Mouse (Mus musculus): ENCODE results near the gene Fig4. TPM values are rescaled to one million over a fixed set of nuclear protein-coding genes. Genes with fewer than 3 reads are reported as not detected.

Gene Fig4
- polyA plus RNA-seq, 1 experiment from 2014 or later = 14.5 TPM

- DNase-seq (ENCODE audit: low spot score) = no peak
These were observed 98.9 kb downstream of the Fig4 start for GRCm38 (mm10) chr10:41204191-41204590.

GRCm38 (mm10) chr10:41198719-41199118, 104.3 kb downstream of the Fig4 start:
- no peaks in the 10 kb centered on the region for H3K27me3 ChIP-seq (replicated peaks; ENCODE audit: low read depth, poor library complexity, severe bottlenecking)
- 66% methylated on average over 6 of the region's 6 CpGs for WGBS
- no peak for DNase-seq (ENCODE audit: low spot score)
- H3K4me1 ChIP-seq = no peaks in the 10 kb centered on the region
- no peaks in the 10 kb centered on the region for H3K36me3 ChIP-seq (replicated peaks)
- H3K27ac ChIP-seq (replicated peaks) = no peak overlapping the region
- H3K9me3 ChIP-seq = no peaks in the 10 kb centered on the region
- H3K4me3 ChIP-seq = no peak overlapping the region

More at GRCm38 (mm10) chr10:41204191-41204590, 98.9 kb downstream of the Fig4 start:
- Histone ChIP-seq H3K27ac (replicated peaks) (0 out of 2 replicates have a peak overlapping the region, but pooled peaks have one; percentile 5), H3K36me3 (replicated peaks) (no peaks in the 10 kb centered on the region), H3K4me3 (no peak overlapping the region), H3K27me3 (replicated peaks; ENCODE audit: low read depth, poor library complexity, severe bottlenecking) (no peaks in the 10 kb centered on the region), H3K4me1 (no peaks in the 10 kb centered on the region), H3K9me3 (no peaks in the 10 kb centered on the region)
- 68% methylated on average over 5 of the region's 5 CpGs for WGBS

GRCm38 (mm10) chr10:41197788-41198187, 105.3 kb downstream of the Fig4 start:
- H3K36me3 ChIP-seq (replicated peaks) = no peaks in the 10 kb centered on the region
- no peaks in the 10 kb centered on the region for H3K4me1 ChIP-seq
- H3K27ac ChIP-seq (replicated peaks) = no peak overlapping the region
- DNase-seq (ENCODE audit: low spot score) = no peak
- no peak overlapping the region for H3K4me3 ChIP-seq
- WGBS = 89% methylated on average over 5 of the region's 5 CpGs
- H3K9me3 ChIP-seq = no peaks in the 10 kb centered on the region
- H3K27me3 ChIP-seq (replicated peaks; ENCODE audit: low read depth, poor library complexity, severe bottlenecking) = no peaks in the 10 kb centered on the region

GRCm38 (mm10) chr10:41196295-41196694, 106.8 kb downstream of the Fig4 start:
- Histone ChIP-seq H3K4me3 (no peak overlapping the region), H3K9me3 (no peaks in the 10 kb centered on the region), H3K27ac (replicated peaks) (no peak overlapping the region), H3K27me3 (replicated peaks; ENCODE audit: low read depth, poor library complexity, severe bottlenecking) (no peaks in the 10 kb centered on the region), H3K4me1 (no peaks in the 10 kb centered on the region), H3K36me3 (replicated peaks) (no peaks in the 10 kb centered on the region)
- DNase-seq (ENCODE audit: low spot score) = no peak
- 81% methylated on average over 4 of the region's 4 CpGs for WGBS

GRCm38 (mm10) chr10:41189392-41189791, 113.7 kb downstream of the Fig4 start:
- no peaks in the 10 kb centered on the region for H3K9me3 ChIP-seq
- DNase-seq (ENCODE audit: low spot score) = no peak
- no peak overlapping the region for H3K4me3 ChIP-seq
- WGBS = 69% methylated on average over 3 of the region's 3 CpGs
- no peaks in the 10 kb centered on the region for H3K27me3 ChIP-seq (replicated peaks; ENCODE audit: low read depth, poor library complexity, severe bottlenecking)
- no peaks in the 10 kb centered on the region for H3K36me3 ChIP-seq (replicated peaks)
- no peak overlapping the region for H3K27ac ChIP-seq (replicated peaks)
- no peaks in the 10 kb centered on the region for H3K4me1 ChIP-seq

GRCm38 (mm10) chr10:41183975-41184374, 119.1 kb downstream of the Fig4 start:
- Histone ChIP-seq H3K9me3 (no peaks in the 10 kb centered on the region), H3K27me3 (replicated peaks; ENCODE audit: low read depth, poor library complexity, severe bottlenecking) (peaks cover 14% of the 10 kb centered on the region), H3K36me3 (replicated peaks) (no peaks in the 10 kb centered on the region), H3K4me1 (no peaks in the 10 kb centered on the region), H3K27ac (replicated peaks) (no peak overlapping the region), H3K4me3 (no peak overlapping the region)
- no peak for DNase-seq (ENCODE audit: low spot score)
- 74% methylated on average over 3 of the region's 3 CpGs for WGBS

GRCm38 (mm10) chr10:41182644-41183043, 120.4 kb downstream of the Fig4 start:
- H3K9me3 ChIP-seq = no peaks in the 10 kb centered on the region
- no peak overlapping the region for H3K4me3 ChIP-seq
- no peaks in the 10 kb centered on the region for H3K4me1 ChIP-seq
- DNase-seq (ENCODE audit: low spot score) = no peak
- 13% methylated on average over 6 of the region's 6 CpGs for WGBS
- H3K27me3 ChIP-seq (replicated peaks; ENCODE audit: low read depth, poor library complexity, severe bottlenecking) = peaks cover 14% of the 10 kb centered on the region
- H3K36me3 ChIP-seq (replicated peaks) = no peaks in the 10 kb centered on the region
- H3K27ac ChIP-seq (replicated peaks) = no peak overlapping the region

GRCm38 (mm10) chr10:41166141-41166540, 136.9 kb downstream of the Fig4 start:
- H3K4me3 ChIP-seq = no peak overlapping the region
- H3K27me3 ChIP-seq (replicated peaks; ENCODE audit: low read depth, poor library complexity, severe bottlenecking) = no peaks in the 10 kb centered on the region
- no peaks in the 10 kb centered on the region; the same call in 1 of the 2 replicates for H3K9me3 ChIP-seq
- no peak for DNase-seq (ENCODE audit: low spot score)
- no peaks in the 10 kb centered on the region for H3K36me3 ChIP-seq (replicated peaks)
- H3K4me1 ChIP-seq = no peaks in the 10 kb centered on the region
- no peak overlapping the region for H3K27ac ChIP-seq (replicated peaks)
- 86% methylated on average over 5 of the region's 5 CpGs for WGBS

GRCm38 (mm10) chr10:41163108-41163507, 140.0 kb downstream of the Fig4 start:
- WGBS = 75% methylated on average over 2 of the region's 2 CpGs
- Histone ChIP-seq H3K27ac (replicated peaks) (no peak overlapping the region), H3K9me3 (no peaks in the 10 kb centered on the region; the same call in 1 of the 2 replicates), H3K27me3 (replicated peaks; ENCODE audit: low read depth, poor library complexity, severe bottlenecking) (no peaks in the 10 kb centered on the region), H3K4me1 (no peaks in the 10 kb centered on the region), H3K36me3 (replicated peaks) (no peaks in the 10 kb centered on the region), H3K4me3 (no peak overlapping the region)
- DNase-seq (ENCODE audit: low spot score) = no peak

- H3K4me1 ChIP-seq = no peaks in the 10 kb centered on the region
These were observed 145.8 kb downstream of the Fig4 start for GRCm38 (mm10) chr10:41157296-41157695.

GRCm38 (mm10) chr10:41156693-41157092, 146.4 kb downstream of the Fig4 start:
- Histone ChIP-seq H3K4me1 (no peaks in the 10 kb centered on the region), H3K36me3 (replicated peaks) (no peaks in the 10 kb centered on the region), H3K27me3 (replicated peaks; ENCODE audit: low read depth, poor library complexity, severe bottlenecking) (no peaks in the 10 kb centered on the region), H3K27ac (replicated peaks) (no peak overlapping the region), H3K4me3 (no peak overlapping the region), H3K9me3 (no peaks in the 10 kb centered on the region)
- 83% methylated on average over 1 of the region's 1 CpGs for WGBS
- no peak for DNase-seq (ENCODE audit: low spot score)

More at GRCm38 (mm10) chr10:41157296-41157695, 145.8 kb downstream of the Fig4 start:
- no peak overlapping the region for H3K4me3 ChIP-seq
- no peaks in the 10 kb centered on the region for H3K9me3 ChIP-seq
- no peaks in the 10 kb centered on the region for H3K36me3 ChIP-seq (replicated peaks)
- H3K27me3 ChIP-seq (replicated peaks; ENCODE audit: low read depth, poor library complexity, severe bottlenecking) = no peaks in the 10 kb centered on the region
- no peak overlapping the region for H3K27ac ChIP-seq (replicated peaks)
- 94% methylated on average over 2 of the region's 2 CpGs for WGBS
- no peak for DNase-seq (ENCODE audit: low spot score)

GRCm38 (mm10) chr10:41153229-41153750, 149.8 kb downstream of the Fig4 start:
- H3K4me1 ChIP-seq = no peaks in the 10 kb centered on the region
- 89% methylated on average over 5 of the region's 5 CpGs for WGBS
- H3K36me3 ChIP-seq (replicated peaks) = no peaks in the 10 kb centered on the region
- H3K9me3 ChIP-seq = no peaks in the 10 kb centered on the region
- DNase-seq (ENCODE audit: low spot score) = no peak
- H3K27me3 ChIP-seq (replicated peaks; ENCODE audit: low read depth, poor library complexity, severe bottlenecking) = no peaks in the 10 kb centered on the region
- no peak overlapping the region for H3K4me3 ChIP-seq
- no peak overlapping the region for H3K27ac ChIP-seq (replicated peaks)

- H3K36me3 ChIP-seq (replicated peaks) = no peaks in the 10 kb centered on the region
- no peak overlapping the region for H3K27ac ChIP-seq (replicated peaks)
- WGBS = 82% methylated on average over 4 of the region's 4 CpGs
- no peaks in the 10 kb centered on the region for H3K9me3 ChIP-seq
- no peak overlapping the region for H3K4me3 ChIP-seq
- H3K27me3 ChIP-seq (replicated peaks; ENCODE audit: low read depth, poor library complexity, severe bottlenecking) = no peaks in the 10 kb centered on the region
- DNase-seq (ENCODE audit: low spot score) = no peak
- H3K4me1 ChIP-seq = no peaks in the 10 kb centered on the region
These were observed 151.2 kb downstream of the Fig4 start for GRCm38 (mm10) chr10:41151901-41152300.

Data from embryonic facial prominence, embryonic 10.5 days (tissue).